8 mouse cellular contexts compared by ENCODE assay signal in genomic region chr12:99628421-99628820, GRCm38 (mm10).
DNase-seq lines count a peak whose midpoint lies in the region; ATAC-seq and TF ChIP-seq lines count a peak whose summit lies in the region.

No protein-coding gene starts in this region.

- H3K4me2 ChIP-seq in liver, embryonic 11.5 days = peak overlapping the region; percentile 88
- H3K4me2 ChIP-seq in intestine, postnatal 0 days (replicated peaks; ENCODE audit: low read depth) = peak overlapping the region; percentile 85
- H3K4me2 ChIP-seq in neural tube, embryonic 15.5 days = peak overlapping the region; percentile 81

- peaks cover 2% of the 10 kb centered on the region; the same call in 1 of the 2 replicates for H3K4me1 ChIP-seq in liver, embryonic 11.5 days (replicated peaks; ENCODE audit: control insufficient read depth, insufficient read depth, low read length)
- peaks cover 33% of the 10 kb centered on the region for H3K4me1 ChIP-seq in forebrain, embryonic 10.5 days
- H3K4me1 ChIP-seq in intestine, postnatal 0 days (replicated peaks; ENCODE audit: control insufficient read depth, insufficient read depth, low read length) = no peaks in the 10 kb centered on the region
- peaks cover 14% of the 10 kb centered on the region for H3K4me1 ChIP-seq in neural tube, embryonic 15.5 days

- H3K27me3 ChIP-seq in liver, embryonic 11.5 days (replicated peaks; ENCODE audit: control insufficient read depth, insufficient read depth, low read length) = peaks cover 8% of the 10 kb centered on the region
- H3K27me3 ChIP-seq in forebrain, embryonic 10.5 days (ENCODE audit: poor library complexity, severe bottlenecking) = peaks cover 18% of the 10 kb centered on the region
- peaks cover 7% of the 10 kb centered on the region; the same call in 1 of the 2 replicates for H3K27me3 ChIP-seq in intestine, postnatal 0 days (replicated peaks; ENCODE audit: control insufficient read depth, insufficient read depth, low read length)
- no peaks in the 10 kb centered on the region for H3K27me3 ChIP-seq in neural tube, embryonic 15.5 days (replicated peaks)

- ATAC-seq in liver, embryonic 11.5 days (replicated peaks; ENCODE audit: low FRiP score) = no peak
- no peak for ATAC-seq in intestine, postnatal 0 days
- ATAC-seq in neural tube, embryonic 15.5 days (ENCODE audit: low FRiP score) = no peak

- no peak for DNase-seq in liver, embryonic 11.5 days (ENCODE audit: low spot score)
- DNase-seq in liver = no peak
- DNase-seq in forebrain, embryonic 10.5 days (ENCODE audit: extremely low spot score, low spot score) = no peak
- DNase-seq in cerebellum, adult 11-12 months = no peak
- no peak for DNase-seq in layer of hippocampus, postnatal 36 days
- DNase-seq in ovary, postnatal 10 days (ENCODE audit: low spot score) = no peak

- no peak for TF ChIP-seq CTCF in intestine, postnatal 0 days (IDR thresholded peaks at IDR 0.05; ENCODE audit: low read depth)

- H3K9me3 ChIP-seq in liver, embryonic 11.5 days (ENCODE audit: control insufficient read depth, low read length) = no peaks in the 10 kb centered on the region
- no peaks in the 10 kb centered on the region for H3K9me3 ChIP-seq in forebrain, embryonic 10.5 days
- H3K9me3 ChIP-seq in intestine, postnatal 0 days (ENCODE audit: control insufficient read depth) = no peaks in the 10 kb centered on the region
- no peaks in the 10 kb centered on the region for H3K9me3 ChIP-seq in neural tube, embryonic 15.5 days (replicated peaks)

- no peak overlapping the region for H3K27ac ChIP-seq in liver, embryonic 11.5 days (ENCODE audit: low read depth, low read length)
- peak overlapping the region; percentile 88 for H3K27ac ChIP-seq in forebrain, embryonic 10.5 days
- H3K27ac ChIP-seq in intestine, postnatal 0 days (ENCODE audit: low read depth, low read length) = no peak overlapping the region
- peak overlapping the region; percentile 86 for H3K27ac ChIP-seq in neural tube, embryonic 15.5 days (replicated peaks)

- peak overlapping the region; percentile 66 for H3K4me3 ChIP-seq in liver, embryonic 11.5 days (ENCODE audit: low read depth, low read length)
- peak overlapping the region; percentile 73 for H3K4me3 ChIP-seq in forebrain, embryonic 10.5 days
- H3K4me3 ChIP-seq in intestine, postnatal 0 days (ENCODE audit: low read depth, low read length) = 0 out of 2 replicates have a peak overlapping the region, but pooled peaks have one; percentile 70
- H3K4me3 ChIP-seq in neural tube, embryonic 15.5 days (replicated peaks) = peak overlapping the region; percentile 76

- WGBS in liver, embryonic 11.5 days = 53% methylated on average over 3 of the region's 3 CpGs
- 60% methylated on average over 3 of the region's 3 CpGs for WGBS in forebrain, embryonic 10.5 days
- 69% methylated on average over 3 of the region's 3 CpGs for WGBS in intestine, postnatal 0 days
- WGBS in neural tube, embryonic 15.5 days = 64% methylated on average over 3 of the region's 3 CpGs

- no peaks in the 10 kb centered on the region for H3K36me3 ChIP-seq in liver, embryonic 11.5 days (ENCODE audit: control insufficient read depth, insufficient read depth, low read length)
- no peaks in the 10 kb centered on the region for H3K36me3 ChIP-seq in forebrain, embryonic 10.5 days (replicated peaks)
- H3K36me3 ChIP-seq in intestine, postnatal 0 days (ENCODE audit: control insufficient read depth, insufficient read depth) = no peaks in the 10 kb centered on the region
- H3K36me3 ChIP-seq in neural tube, embryonic 15.5 days = no peaks in the 10 kb centered on the region

- H3K9ac ChIP-seq in liver, embryonic 11.5 days (ENCODE audit: low read depth, low read length) = no peak overlapping the region
- 0 out of 2 replicates have a peak overlapping the region, but pooled peaks have one; percentile 27 for H3K9ac ChIP-seq in intestine, postnatal 0 days (ENCODE audit: low read depth, low read length)
- no peak overlapping the region for H3K9ac ChIP-seq in neural tube, embryonic 15.5 days (replicated peaks)

Comparison
In these comparisons a context has a peak if more than half of its experiments do, and no peak if none do; other contexts are left out.
1. H3K27ac ChIP-seq: peak in forebrain, embryonic 10.5 days (single experiment) and neural tube, embryonic 15.5 days (single experiment); none in liver, embryonic 11.5 days (single experiment) and intestine, postnatal 0 days (single experiment).
2. Peak in every context shown above with its lines, with median percentiles within 50 percentile points of each other: H3K4me2 ChIP-seq and H3K4me3 ChIP-seq.